Mouse (Mus musculus) MEL (cell line): ENCODE data around the gene Hdac4. TPM values are rescaled to one million over a fixed set of nuclear protein-coding genes. Genes with fewer than 3 reads are reported as not detected.

Source experiments
- DNase-seq: peaks from one replicate; pipeline ENCODE4 v3.0.0; 2011; ENCODE audit warnings: low read depth, low spot score
- H3K27ac ChIP-seq: 2 replicates; pipeline ENCODE4 v1.5.1; 2012; ENCODE audit warnings: low read depth, mild to moderate bottlenecking, control low read depth, low read length, moderate library complexity; ENCODE audit not compliant: control insufficient read depth
- H3K27me3 ChIP-seq, 2 experiments: fragments of 150-350 bp in 1 of 2; sonication (generic) in 1 of 2; 2 replicates each; pipeline ENCODE4 v1.6.1; 2012; ENCODE audit warnings: low read length in 2 of 2, mild to moderate bottlenecking in 2 of 2, improper control_type of control experiment in 1 of 2, moderate library complexity in 1 of 2; ENCODE audit not compliant: insufficient read depth in 2 of 2, control insufficient read depth in 1 of 2
- H3K36me3 ChIP-seq, 2 experiments: 2 replicates each; pipeline ENCODE4 v1.6.1; 2012 to 2014; ENCODE audit warnings: low read length in 2 of 2, improper control_type of control experiment in 1 of 2, inconsistent platforms in 1 of 2, mild to moderate bottlenecking in 1 of 2; ENCODE audit not compliant: insufficient read depth in 2 of 2, control insufficient read depth in 1 of 2
- H3K4me1 ChIP-seq, 2 experiments: fragments of 150-350 bp in 1 of 2; sonication (generic) in 1 of 2; 2 replicates each; pipeline ENCODE4 v1.6.1; 2012; ENCODE audit warnings: low read length in 2 of 2, improper control_type of control experiment in 1 of 2, mild to moderate bottlenecking in 1 of 2; ENCODE audit not compliant: insufficient read depth in 2 of 2, control insufficient read depth in 1 of 2
- H3K4me3 ChIP-seq, 2 experiments: fragments of 150-350 bp in 1 of 2; sonication (generic) in 1 of 2; 2 replicates each; pipeline ENCODE4 v1.5.1; 2012; ENCODE audit warnings: low read depth in 2 of 2, low read length in 2 of 2, mild to moderate bottlenecking in 2 of 2, moderate library complexity in 2 of 2, control low read depth in 1 of 2, improper control_type of control experiment in 1 of 2; ENCODE audit not compliant: control insufficient read depth in 1 of 2, insufficient read depth in 1 of 2
- H3K79me2 ChIP-seq: 2 replicates; pipeline ENCODE4 v1.6.1; 2012; ENCODE audit warnings: mild to moderate bottlenecking, low read length, moderate library complexity; ENCODE audit not compliant: control insufficient read depth, poor library complexity, insufficient read depth
- H3K9ac ChIP-seq: 2 replicates; pipeline ENCODE4 v1.6.1; 2012; ENCODE audit warnings: low read depth, mild to moderate bottlenecking, control low read depth, low read length, moderate library complexity; ENCODE audit not compliant: control insufficient read depth, poor library complexity, severe bottlenecking
- H3K9me3 ChIP-seq: fragments of 150-350 bp; sonication (generic); replicated peaks from 2 replicates; pipeline ENCODE4 v1.6.1; 2012; ENCODE audit warnings: mild to moderate bottlenecking, low read length, improper control_type of control experiment, moderate library complexity; ENCODE audit not compliant: insufficient read depth
- CTCF ChIP-seq, 3 experiments: IDR thresholded peaks in 2 of 3; conservative IDR thresholded peaks in 1 of 3; 2 replicates each; pipeline ENCODE4 v1.5.1; 2011 to 2012; ENCODE audit warnings: low read length in 3 of 3, low read depth in 2 of 3, mild to moderate bottlenecking in 2 of 3, improper control_type of control experiment in 1 of 3, inconsistent platforms in 1 of 3, mixed read lengths in 1 of 3, moderate library complexity in 1 of 3; ENCODE audit not compliant: control insufficient read depth in 1 of 3, insufficient read depth in 1 of 3, poor library complexity in 1 of 3, severe bottlenecking in 1 of 3
- ELF1 ChIP-seq: IDR thresholded peaks from 2 replicates; pipeline ENCODE4 v1.6.1; 2014; ENCODE audit warnings: low read depth, mild to moderate bottlenecking, inconsistent platforms, low read length, improper control_type of control experiment, moderate library complexity
- ETS1 ChIP-seq: IDR thresholded peaks from 2 replicates; pipeline ENCODE4 v1.6.1; 2012; ENCODE audit warnings: low read depth, mild to moderate bottlenecking, inconsistent platforms, low read length, improper control_type of control experiment, moderate library complexity
- GATA1 ChIP-seq: IDR thresholded peaks from 2 replicates; pipeline ENCODE4 v1.6.1; 2011; ENCODE audit warnings: low read depth, low read length, improper control_type of control experiment
- HCFC1 ChIP-seq: IDR thresholded peaks from 2 replicates; pipeline ENCODE4 v1.6.1; 2012; ENCODE audit warnings: low read depth, mild to moderate bottlenecking, inconsistent platforms, low read length, improper control_type of control experiment, moderate library complexity
- MAX ChIP-seq: IDR thresholded peaks from 2 replicates; pipeline ENCODE4 v1.6.1; 2011; ENCODE audit warnings: low read length, improper control_type of control experiment
- MAZ ChIP-seq: IDR thresholded peaks from 2 replicates; pipeline ENCODE4 v1.6.1; 2012; ENCODE audit warnings: low read depth, mild to moderate bottlenecking, inconsistent platforms, low read length, improper control_type of control experiment
- MEF2A ChIP-seq: IDR thresholded peaks from 2 replicates; pipeline ENCODE4 v1.6.1; 2014; ENCODE audit warnings: low read depth, mild to moderate bottlenecking, inconsistent platforms, low read length, improper control_type of control experiment; ENCODE audit not compliant: poor library complexity, insufficient replicate concordance, severe bottlenecking; ENCODE audit errors: extremely low read depth
- MXI1 ChIP-seq: IDR thresholded peaks from 2 replicates; pipeline ENCODE4 v1.6.1; 2011; ENCODE audit warnings: mild to moderate bottlenecking, low read depth, low read length, improper control_type of control experiment
- MYC ChIP-seq: IDR thresholded peaks from 2 replicates; pipeline ENCODE4 v1.6.1; 2011; ENCODE audit warnings: low read depth, mild to moderate bottlenecking, low read length, improper control_type of control experiment, moderate library complexity
- NRF1 ChIP-seq: IDR thresholded peaks from 2 replicates; pipeline ENCODE4 v1.6.1; 2014; ENCODE audit warnings: low read depth, mild to moderate bottlenecking, inconsistent platforms, low read length, improper control_type of control experiment, moderate library complexity; ENCODE audit not compliant: poor library complexity, insufficient read depth, severe bottlenecking
- POLR2AphosphoS5 ChIP-seq: IDR thresholded peaks from 2 replicates; pipeline ENCODE4 v1.6.1; 2012; ENCODE audit warnings: low read depth, borderline replicate concordance, mild to moderate bottlenecking, inconsistent platforms, low read length, moderate library complexity, mixed read lengths
- RAD21 ChIP-seq: IDR thresholded peaks from 2 replicates; pipeline ENCODE4 v1.6.1; 2011; ENCODE audit warnings: mild to moderate bottlenecking, low read depth, low read length, improper control_type of control experiment
- SIN3A ChIP-seq: IDR thresholded peaks from 2 replicates; pipeline ENCODE4 v1.6.1; 2012; ENCODE audit warnings: low read length, improper control_type of control experiment, inconsistent platforms
- TAL1 ChIP-seq: IDR thresholded peaks from 2 replicates; pipeline ENCODE4 v1.6.1; 2012; ENCODE audit warnings: mild to moderate bottlenecking, inconsistent platforms, low read length, moderate library complexity, mixed read lengths
- ZNF384 ChIP-seq: IDR thresholded peaks from 2 replicates; pipeline ENCODE4 v1.6.1; 2012; ENCODE audit warnings: low read depth, mild to moderate bottlenecking, inconsistent platforms, low read length, improper control_type of control experiment
- polyA plus RNA-seq, 2 experiments: library from polyadenylated mRNA; stranded (reverse) in 1 of 2; unstranded in 1 of 2; fragments of >175 nt in 1 of 2; fragments of >200 nt in 1 of 2; gene quantifications; 2 replicates each; pipeline versions ENCODE4 v1.2.1 to v1.2.4; 2012; ENCODE audit warnings: low replicate concordance in 2 of 2, low read depth in 1 of 2; ENCODE audit not compliant: insufficient read length in 2 of 2, insufficient read depth in 1 of 2, missing spikeins in 1 of 2
- total RNA-seq: library from RNA; depleted of rRNA; stranded (reverse); fragments of 300-350 nt; gene quantifications from 2 replicates; pipeline ENCODE4 v1.2.3, GENCODE M21; 2012

Gene Hdac4
- total and polyA plus RNA-seq, 3 experiments = 11.0 to 19.5 (median 12.3) TPM

DNA sequence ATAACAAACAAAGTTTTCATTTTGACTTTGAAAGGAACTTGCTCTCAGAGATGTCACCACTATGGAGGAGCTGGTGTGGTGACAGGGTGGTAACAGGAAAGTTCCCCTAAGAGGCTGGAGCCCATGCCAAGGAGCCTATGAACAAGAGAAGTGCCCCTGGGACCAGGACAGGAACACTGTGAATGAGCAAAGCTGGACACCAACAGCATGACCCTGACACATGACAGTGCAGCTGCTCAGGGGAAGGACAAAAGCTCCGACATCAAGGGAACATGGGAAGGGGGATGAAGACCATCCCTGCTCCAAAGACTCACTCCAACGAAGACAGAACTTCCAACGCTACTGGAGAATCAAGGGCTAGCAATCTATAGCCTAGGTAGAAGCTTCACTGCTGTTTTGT lies 97.0 kb downstream of the Hdac4 start:
- H3K79me2 ChIP-seq = no peaks in the 10 kb centered on the region
- H3K9ac ChIP-seq = no peak overlapping the region
- TF ChIP-seq MEF2A (no peak), MAZ (no peak), HCFC1 (no peak), MAX (no peak), MYC (no peak), ELF1 (no peak), MXI1 (no peak), ETS1 (no peak)

DNA sequence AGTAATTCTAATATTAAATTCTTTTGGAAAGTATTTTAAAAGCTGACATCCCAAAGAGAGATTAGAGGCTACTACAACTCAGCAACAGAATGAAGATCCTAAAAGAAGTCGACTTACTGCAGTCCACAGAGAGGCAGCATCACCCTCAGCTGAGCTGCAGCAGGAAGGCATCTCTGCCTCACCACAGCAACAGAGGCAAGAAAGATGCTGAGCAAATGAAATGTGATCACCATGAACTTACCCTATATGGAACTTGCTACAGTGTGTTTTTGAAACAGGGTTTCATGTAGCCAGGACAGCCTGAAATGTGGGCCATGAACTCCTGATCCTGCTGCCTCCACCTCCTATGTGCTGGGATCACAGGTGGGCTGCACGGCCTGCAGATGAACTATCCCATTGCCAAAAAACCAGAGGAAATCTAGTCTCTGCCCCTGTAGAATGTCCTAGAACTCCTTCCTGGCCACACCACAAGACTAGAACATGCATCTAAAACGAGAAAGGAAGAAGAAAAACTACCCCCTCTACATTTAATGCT lies 98.4 kb downstream of the Hdac4 start:
- H3K79me2 ChIP-seq = 0 out of 2 replicates have a peak, but pooled peaks cover 2% of the 10 kb centered on the region
- no peak for TF ChIP-seq NRF1
- no peak overlapping the region for H3K9ac ChIP-seq
- H3K4me1 ChIP-seq = peaks cover 2 to 5% of the 10 kb centered on the region in 2 experiments; a peak in 3 of 4 replicates
- no peak for DNase-seq
- no peaks in the 10 kb centered on the region for H3K9me3 ChIP-seq
- H3K27me3 ChIP-seq = no peaks in the 10 kb centered on the region
- H3K4me3 ChIP-seq = no peak overlapping the region
- H3K36me3 ChIP-seq = peaks cover 0 to 8% of the 10 kb centered on the region in 2 experiments; a peak in 2 of 4 replicates
- H3K27ac ChIP-seq = no peak overlapping the region

More for the DNA sequence above, 97.0 kb downstream of the Hdac4 start:
- Histone ChIP-seq H3K4me3 (no peak overlapping the region), H3K9me3 (no peaks in the 10 kb centered on the region), H3K27ac (no peak overlapping the region), H3K27me3 (no peaks in the 10 kb centered on the region), H3K4me1 (peaks cover 0 to 2% of the 10 kb centered on the region in 2 experiments; a peak in 1 of 4 replicates), H3K36me3 (peaks cover 0 to 3% of the 10 kb centered on the region in 2 experiments; a peak in 1 of 4 replicates)
- no peak for DNase-seq

- Histone ChIP-seq H3K9ac (no peak overlapping the region), H3K4me1 (peaks cover 2% of the 10 kb centered on the region in 2 experiments), H3K27ac (no peak overlapping the region), H3K79me2 (peaks cover 6% of the 10 kb centered on the region; the same call in 1 of the 2 replicates), H3K9me3 (no peaks in the 10 kb centered on the region), H3K36me3 (peaks cover 0 to 5% of the 10 kb centered on the region in 2 experiments; a peak in 2 of 4 replicates), H3K27me3 (no peaks in the 10 kb centered on the region), H3K4me3 (no peak overlapping the region)
- no peak for TF ChIP-seq GATA1
- TF ChIP-seq ZNF384 = no peak
- TF ChIP-seq TAL1 = no peak
- no peak for TF ChIP-seq CTCF (IDR thresholded peaks at IDR 0.05 in 2 of 3, conservative IDR thresholded peaks at IDR 0.05 in 1 of 3; ENCODE audit: control insufficient read depth in 1 of 3, insufficient read depth in 1 of 3, low read depth in 2 of 3, low read length in 3 of 3, poor library complexity in 1 of 3, severe bottlenecking in 1 of 3)
- no peak for TF ChIP-seq POLR2AphosphoS5
- no peak for TF ChIP-seq RAD21
- TF ChIP-seq ETS1 = no peak
- no peak for TF ChIP-seq SIN3A
- no peak for DNase-seq
Observed at GRCm38 (mm10) chr1:92092286-92092685, 103.2 kb downstream of the Hdac4 start.
